Mouse (Mus musculus) stomach, postnatal 0 days (tissue): Measurements from ENCODE around the gene Sergef.

Experiments used
- CTCF ChIP-seq: IDR thresholded peaks from 2 replicates; pipeline ENCODE4 v1.5.1; 2016; ENCODE audit warnings: antibody characterized with exemption, low read depth, mild to moderate bottlenecking, moderate library complexity
- EP300 ChIP-seq: optimal IDR thresholded peaks from 2 replicates; pipeline ENCODE3; 2016; ENCODE audit warnings: antibody characterized with exemption

GRCm38 (mm10) chr7:46612421-46612937, 27.1 kb downstream of the Sergef start:
- TF ChIP-seq EP300 (no peak), CTCF (no peak)
